Mouse (Mus musculus): ENCODE results near the gene Smim20.
A peak's percentile ranks its signal among the peaks of the same experiment; 100 is the strongest.

Smim20 gene

DNA sequence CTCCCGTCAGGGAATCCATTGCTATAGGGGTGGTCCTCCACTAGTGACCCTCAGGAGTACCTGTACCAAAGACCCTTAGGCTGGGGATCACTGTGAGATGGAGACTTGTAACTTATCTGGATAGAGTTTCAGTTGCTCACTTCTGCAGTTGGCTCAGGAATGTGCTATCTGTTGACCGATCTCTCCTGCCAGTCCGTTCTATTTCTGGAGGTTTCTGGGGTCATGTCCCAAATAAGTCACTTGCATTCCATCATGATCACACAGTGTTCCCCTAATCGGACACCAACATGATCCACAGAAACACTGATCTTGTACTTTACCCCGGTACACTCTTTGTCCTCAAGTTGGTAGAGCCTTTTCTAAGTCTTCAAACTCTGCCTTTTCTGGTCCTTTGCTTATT is 40.6 kb downstream of the Smim20 start:
- DNase-seq (ENCODE audit: low spot score) = no peak

DNA sequence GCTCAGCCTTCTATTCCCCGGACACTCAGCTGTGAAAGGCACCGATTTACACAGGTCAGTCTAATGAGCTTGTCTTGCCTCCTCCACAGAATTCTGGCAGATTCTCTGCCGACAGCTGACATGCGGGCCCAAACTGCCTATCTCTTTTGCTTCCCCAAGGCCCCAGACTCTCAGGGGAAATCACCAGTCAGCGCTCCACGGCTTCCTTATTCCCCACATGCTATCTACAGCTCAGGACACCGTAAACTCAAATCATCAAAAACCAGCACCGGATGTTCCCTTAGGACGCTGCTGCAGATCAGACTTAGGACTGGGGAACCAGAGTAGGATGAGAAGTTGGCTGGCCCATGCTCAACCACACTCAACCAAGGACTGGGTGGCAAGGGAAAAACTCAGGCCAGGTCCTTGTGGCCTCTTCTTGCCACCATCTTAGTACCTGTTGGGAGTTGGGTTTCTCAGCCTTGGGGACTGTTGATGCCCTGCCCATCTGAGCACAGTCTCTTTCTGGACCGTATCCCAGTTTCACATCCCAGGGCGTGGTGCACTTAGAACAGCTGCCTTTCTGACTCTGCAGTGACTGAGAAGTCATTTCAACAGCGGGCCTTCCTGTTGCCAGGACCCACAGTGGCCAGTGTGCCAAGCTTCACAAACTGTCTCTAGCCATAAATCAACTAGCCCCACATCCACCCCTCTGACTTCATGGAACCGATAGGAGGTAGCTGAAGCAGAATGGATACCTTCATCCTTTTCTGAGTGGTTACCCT is 47.7 kb downstream of the Smim20 start:
- DNase-seq (ENCODE audit: low spot score) = no peak

DNA sequence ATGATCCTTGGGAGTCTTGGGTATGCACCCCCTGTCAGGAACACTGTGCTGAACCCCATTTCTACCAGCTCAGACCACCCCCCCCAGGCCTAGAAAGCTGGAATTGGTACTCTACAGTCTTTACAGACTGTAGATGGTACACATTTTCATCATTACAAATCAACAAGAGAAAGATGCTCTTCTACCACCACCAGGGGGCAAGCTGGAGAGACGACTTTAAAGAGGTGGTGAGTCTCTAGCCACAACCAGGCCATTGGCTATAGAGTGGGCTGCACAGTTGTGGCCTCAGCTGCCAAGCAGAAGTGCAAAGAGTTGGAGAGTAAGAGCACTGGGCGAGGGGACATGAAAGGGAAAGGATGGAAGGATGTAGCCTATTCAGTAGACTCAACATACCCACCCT is 48.9 kb downstream of the Smim20 start:
- DNase-seq (ENCODE audit: low spot score) = no peak

DNA sequence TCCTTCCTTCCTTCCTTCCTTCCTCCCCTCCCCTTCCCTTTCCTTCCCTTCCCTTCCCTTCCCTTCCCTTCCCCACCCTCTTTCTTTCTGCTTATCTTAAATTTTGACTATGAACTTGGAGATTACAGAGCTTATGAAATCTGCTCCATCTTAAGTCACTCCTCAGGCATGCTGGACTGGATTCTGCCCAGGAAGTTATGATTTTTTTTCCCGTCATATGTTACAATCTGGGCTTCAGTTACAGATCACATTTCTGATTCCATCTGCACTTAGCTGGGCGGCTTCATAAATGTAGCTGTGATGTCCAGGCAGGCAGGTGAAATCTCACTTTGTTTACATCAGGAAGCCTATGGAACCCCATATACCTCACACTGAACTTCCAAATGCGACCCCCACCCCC is 50.5 kb downstream of the Smim20 start:
- DNase-seq (ENCODE audit: low spot score) = no peak

DNA sequence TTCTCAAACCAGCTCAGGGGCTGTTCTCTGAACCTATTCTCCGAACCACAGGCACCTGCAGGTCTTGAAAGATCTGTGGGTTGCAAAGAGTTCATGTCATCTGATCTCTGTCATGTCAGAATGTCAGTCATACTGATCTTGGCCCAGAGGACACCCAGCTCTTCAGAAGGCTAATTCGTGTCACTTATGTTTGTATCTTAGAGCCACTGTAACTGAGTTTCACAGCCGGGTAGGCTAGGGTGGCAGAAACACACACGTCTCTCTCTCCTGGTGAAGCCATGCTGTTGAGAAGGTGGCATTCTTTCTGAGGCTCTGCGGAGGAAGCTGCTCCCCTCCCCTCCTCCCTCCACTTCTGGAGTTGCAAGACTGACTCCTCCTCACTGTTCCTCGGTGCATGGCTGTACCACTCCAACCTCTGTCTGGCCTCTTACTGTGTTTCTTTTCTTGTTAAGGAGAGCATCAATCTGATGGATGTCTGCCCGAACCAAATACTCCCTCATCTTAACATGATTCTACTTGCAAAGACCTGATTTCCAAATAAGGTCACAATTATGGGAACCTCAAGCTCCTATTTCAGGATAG is 51.1 kb downstream of the Smim20 start:
- no peak for DNase-seq (ENCODE audit: low spot score)

DNA sequence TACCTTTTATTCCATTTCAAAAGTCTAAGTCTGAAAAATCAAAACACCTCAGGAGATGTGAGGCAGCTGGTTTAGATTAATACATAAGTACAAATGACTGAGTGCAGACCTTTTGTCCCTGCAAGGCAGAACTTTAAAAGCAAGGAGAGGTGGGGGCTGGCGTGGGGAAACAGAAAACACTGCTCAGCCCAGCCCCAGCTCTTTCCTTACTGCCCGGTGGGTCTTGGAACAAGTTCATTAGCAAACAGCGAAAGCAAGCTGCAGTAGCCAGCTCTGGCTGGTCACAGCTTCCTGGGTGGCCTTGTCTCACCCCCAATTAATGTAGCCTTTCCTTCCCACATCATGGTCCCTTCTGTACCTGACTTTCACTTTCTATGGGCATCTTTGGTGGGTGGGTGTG is 53.4 kb downstream of the Smim20 start:
- no peak for DNase-seq (ENCODE audit: low spot score)

DNA sequence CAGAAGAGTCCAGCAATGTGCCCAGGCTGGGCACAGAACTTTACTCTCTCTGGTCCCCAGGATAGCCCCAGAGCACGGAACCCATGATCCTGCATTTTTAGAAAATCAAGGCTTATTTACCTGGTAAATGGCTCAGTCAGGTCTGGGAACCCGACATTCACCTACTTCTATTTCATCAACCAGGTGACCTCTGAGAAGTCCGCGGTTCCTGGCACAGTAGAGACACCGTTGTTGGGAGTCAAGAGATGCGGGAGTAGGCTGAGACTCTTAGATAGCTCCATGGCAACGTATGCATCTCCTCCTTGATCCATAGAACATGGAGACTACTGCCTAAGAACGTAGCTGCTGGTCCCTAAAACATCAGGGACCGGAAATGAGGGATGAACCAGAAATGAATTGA is 55.0 kb downstream of the Smim20 start:
- DNase-seq (ENCODE audit: low spot score) = no peak

DNA sequence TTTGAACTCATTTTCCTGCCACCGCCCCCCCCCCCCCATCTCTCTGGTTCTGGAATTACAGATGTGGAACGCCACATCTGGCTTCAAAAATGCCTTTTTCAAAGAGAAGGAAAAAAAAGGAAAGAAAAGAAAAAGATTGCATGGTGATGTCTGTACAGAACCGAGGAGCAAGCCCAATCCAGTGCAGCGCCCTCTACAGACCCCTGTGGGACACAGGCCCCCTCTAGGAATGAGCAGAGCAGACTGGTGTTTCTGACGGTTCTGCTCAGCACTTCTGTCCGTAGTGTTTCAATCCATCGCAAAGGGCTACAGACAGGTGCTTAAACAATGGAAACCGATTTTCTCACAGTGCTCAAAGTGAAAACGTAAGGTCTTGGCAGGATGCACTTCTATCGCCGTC is 55.6 kb downstream of the Smim20 start:
- no peak for DNase-seq (ENCODE audit: low spot score)

DNA sequence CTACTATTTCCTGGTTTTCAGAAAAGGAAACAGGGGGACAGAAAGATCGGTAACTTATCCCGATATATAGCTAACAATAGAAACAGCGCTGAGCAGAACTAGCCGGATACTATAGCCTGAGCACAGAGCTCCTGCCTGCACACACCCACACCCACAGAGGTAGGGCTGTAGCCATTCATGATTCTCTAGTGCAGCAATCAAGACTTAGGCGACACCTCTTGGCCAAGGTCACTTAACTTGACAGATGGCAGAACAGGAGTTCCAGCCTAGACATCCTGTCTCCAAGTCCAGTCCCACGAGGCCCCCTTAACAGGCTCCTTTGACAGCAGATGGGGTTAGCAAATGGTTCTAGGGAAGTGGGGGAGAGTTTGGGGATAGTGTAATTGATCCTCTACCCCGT is 56.2 kb downstream of the Smim20 start:
- no peak for DNase-seq (ENCODE audit: low spot score)

DNA sequence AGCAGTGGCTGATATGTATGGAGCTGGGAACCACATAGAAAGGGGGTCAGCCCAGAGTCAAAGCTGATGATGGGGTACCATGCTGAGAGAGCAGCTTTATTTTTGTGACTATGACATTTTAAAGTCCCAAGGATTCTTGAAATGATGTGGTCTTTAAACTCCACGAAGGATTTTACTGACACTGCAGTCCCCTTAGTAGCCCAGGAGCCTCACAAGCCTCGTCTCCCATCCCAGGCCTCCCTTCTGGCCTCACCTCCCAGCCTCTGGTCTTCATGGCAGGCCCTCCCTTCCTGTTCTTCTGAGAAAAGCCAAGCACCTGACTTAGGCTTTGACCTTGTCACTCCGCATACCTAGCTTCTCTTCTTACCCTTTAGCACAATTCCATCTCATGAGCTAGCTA is 57.4 kb downstream of the Smim20 start:
- no peak for DNase-seq (ENCODE audit: low spot score)

DNA sequence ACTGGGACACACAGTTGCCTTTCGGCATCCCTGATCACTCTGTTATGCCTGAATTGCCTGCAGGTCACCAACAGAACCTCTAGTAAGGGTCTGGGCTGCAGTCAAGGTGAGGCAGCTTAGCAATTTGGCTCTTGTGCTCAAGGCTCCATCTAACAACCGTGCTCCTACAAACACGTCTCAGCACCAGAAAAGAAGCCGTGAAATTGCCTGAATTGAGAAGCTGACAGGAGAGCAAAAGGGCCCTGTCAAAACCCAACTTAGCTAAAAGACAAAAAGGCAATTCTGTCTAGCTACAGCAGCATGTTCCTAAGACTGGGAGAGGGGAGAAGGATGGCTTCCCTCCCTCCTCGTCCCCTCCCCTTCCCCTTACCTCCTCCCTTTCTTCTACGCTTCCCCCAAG is 57.9 kb downstream of the Smim20 start:
- no peak for DNase-seq (ENCODE audit: low spot score)

DNA sequence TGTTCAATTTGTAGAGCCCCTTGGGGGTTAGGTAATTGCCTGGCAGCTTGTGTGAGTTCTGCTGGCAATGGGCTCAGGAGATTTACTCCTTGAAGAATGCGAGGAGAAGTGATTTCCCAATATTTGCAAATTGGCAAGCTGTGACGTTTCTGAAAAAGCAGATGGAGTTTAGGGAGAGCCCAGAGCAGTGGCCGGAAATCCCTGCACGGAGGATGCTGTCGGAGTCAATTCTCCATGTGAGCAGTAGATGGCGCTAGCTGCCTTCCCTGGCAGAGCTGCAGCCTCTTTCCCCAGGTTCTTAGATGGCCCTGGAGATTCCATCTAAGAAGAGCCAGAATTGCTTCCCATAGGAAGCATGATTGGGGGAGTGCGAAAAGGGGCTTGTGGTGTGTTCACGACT is 59.1 kb downstream of the Smim20 start:
- DNase-seq (ENCODE audit: low spot score) = peak; percentile 22

DNA sequence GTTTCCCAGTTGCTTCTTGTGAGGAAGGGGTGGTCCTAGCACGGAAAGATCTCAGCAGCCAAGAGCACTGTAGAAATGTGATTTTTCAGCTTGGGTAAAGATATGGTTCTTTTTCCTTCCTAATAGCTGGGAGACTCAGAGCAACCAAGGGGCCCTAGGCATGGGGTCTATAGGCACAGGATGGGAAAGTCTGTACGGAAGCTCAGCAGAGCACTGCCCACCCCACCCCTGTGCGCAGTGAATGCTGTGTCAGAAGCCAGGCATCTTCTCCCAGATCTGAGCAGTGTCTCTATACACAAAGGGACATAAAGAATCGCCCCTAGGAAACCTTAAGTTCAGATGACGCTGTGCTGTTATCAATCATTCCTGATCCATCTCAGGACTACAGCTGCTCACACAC is 59.6 kb downstream of the Smim20 start:
- DNase-seq (ENCODE audit: low spot score) = no peak

All from T-cell, adult 2 months (primary cell).